Mouse (Mus musculus): ENCODE measurements around the gene Gpkow.
A peak's percentile ranks its signal among the peaks of the same experiment; 100 is the strongest.
"Not testable (repeated sequence)": the region's sequence is repeated elsewhere in the genome, so short reads cannot be mapped to it uniquely, and the experiment has no call there.

Gpkow gene

GRCm38 (mm10) chrX:7688321-7688720 is 8.6 kb upstream of the Gpkow start:
- DNase-seq (ENCODE audit: low spot score in 2 of 2): no peak

DNA sequence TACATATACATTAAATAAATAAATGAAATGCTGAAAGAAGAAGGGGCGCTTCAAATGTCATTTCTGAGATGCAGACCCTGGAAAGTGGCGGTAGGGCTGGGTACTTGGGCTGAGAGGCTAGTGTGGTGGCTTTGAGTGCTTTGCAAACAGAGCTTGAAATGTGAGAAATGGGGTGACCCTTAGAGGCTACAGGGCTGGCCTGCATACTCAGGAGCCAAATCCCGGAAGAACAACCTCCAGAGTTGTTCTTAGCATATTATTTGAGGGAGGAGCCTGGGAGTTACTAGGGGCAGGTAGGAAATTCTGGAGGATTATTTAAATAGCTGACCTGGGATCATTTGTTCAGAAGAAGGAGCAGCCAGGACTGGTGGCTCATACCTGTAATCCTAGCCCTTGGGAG is 6.4 kb upstream of the Gpkow start:
- DNase-seq (ENCODE audit: low spot score in 2 of 2): no peak

- peak in 1 of 2 experiments; percentile 18 for DNase-seq (ENCODE audit: low spot score in 2 of 2)
Observed at GRCm38 (mm10) chrX:7692862-7693261, 4.1 kb upstream of the Gpkow start.

GRCm38 (mm10) chrX:7696520-7696919 is 411 bp upstream of the Gpkow start:
- no peak for DNase-seq (ENCODE audit: low spot score in 2 of 2)

- DNase-seq (ENCODE audit: low spot score in 2 of 2): not testable (repeated sequence)
Observed at GRCm38 (mm10) chrX:7713764-7714134, 16.8 kb downstream of the Gpkow start.

GRCm38 (mm10) chrX:7714135-7714899 is 17.4 kb downstream of the Gpkow start, which contains the start of gene Wdr45:
Gene Wdr45, plus strand, starts transcription at chrX:7714333.
- DNase-seq (ENCODE audit: low spot score in 2 of 2): peak; percentile 90 to 91

- DNase-seq (ENCODE audit: low spot score in 2 of 2): not testable (repeated sequence)
Observed at GRCm38 (mm10) chrX:7716058-7716457, 19.1 kb downstream of the Gpkow start.

DNA sequence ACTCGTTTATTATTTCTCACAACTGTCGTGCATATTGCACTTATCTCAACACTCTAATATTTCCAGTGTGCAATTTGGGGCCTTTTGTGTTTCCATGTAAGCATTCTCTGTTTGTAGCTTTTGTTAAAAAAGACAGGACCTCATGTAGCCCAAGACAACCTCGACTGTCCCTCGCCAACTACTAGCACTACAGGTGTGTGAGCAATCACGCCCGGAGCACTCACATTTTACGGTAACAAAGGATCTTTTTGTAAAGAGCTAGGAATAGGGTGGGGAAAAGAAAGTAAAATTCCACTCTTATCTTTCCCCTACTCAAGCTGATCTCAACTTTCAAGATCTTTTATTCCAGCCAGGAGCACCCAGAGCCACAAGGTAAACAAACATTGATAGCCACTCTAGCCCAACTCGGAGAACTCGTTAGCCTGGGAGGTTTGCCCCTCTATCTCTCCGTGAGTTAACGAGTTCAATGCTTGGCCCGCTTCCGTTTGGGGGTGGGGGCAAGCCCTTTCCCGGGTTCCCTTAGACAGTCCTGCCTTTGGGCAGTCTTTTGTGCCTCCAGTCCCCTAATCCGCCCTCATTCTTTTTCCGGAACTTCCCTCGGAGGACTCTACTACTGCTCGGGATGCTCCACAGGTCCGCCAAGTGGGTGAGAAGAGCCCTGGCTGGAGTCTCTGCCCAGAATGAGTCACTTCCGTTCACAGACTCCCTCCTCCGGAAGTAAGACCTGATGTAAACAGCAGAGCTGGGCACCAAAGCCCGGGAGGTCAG is 24.8 kb downstream of the Gpkow start, which contains the start of gene Gm45208:
Gene Gm45208 (plus strand): TSS at position 732 of the 768 bp plus-strand sequence.
- DNase-seq (ENCODE audit: low spot score in 2 of 2): peak; percentile 71 to 81

DNA sequence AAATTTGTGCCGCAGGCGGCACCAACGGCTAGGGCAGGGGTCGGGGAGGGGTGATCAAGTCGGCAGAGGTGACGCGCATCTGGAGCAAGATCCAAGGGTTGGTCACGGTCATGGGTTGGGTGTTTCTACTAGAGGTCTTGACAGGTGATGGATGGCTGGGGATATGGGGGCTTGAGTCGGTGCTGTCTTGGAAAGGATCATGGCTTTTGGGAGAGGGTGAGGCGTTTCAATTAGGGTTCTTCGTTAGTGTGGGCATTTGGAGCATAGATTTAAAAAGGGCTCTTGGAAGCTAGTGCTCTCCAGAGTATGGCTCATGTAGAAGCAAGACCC is 25.3 kb downstream of the Gpkow start:
- no peak for DNase-seq (ENCODE audit: low spot score in 2 of 2)

GRCm38 (mm10) chrX:7722691-7723090 is 25.8 kb downstream of the Gpkow start:
- DNase-seq (ENCODE audit: low spot score in 2 of 2): no peak

- no peak for DNase-seq (ENCODE audit: low spot score in 2 of 2)
Observed at GRCm38 (mm10) chrX:7724135-7724534, 27.2 kb downstream of the Gpkow start.

DNA sequence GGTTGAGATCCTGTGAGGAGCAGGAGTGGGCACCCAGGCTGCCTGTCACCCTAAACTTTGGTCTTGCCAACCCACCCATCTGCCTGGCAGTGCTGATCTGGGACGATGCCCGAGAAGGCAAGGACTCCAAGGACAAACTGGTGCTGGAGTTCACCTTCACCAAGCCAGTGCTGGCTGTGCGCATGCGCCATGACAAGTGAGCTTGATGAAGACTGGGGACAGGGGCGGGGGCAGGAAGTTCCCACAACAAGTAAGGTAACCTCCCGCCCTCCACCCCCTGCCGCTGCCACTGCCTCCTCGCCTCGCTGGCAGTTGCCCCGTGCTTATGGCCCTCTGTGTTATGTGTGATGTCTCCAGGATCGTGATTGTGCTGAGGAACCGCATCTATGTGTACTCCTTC is 28.9 kb downstream of the Gpkow start:
- no peak for DNase-seq (ENCODE audit: low spot score in 2 of 2)

GRCm38 (mm10) chrX:7727176-7727575 is 30.2 kb downstream of the Gpkow start:
- DNase-seq (ENCODE audit: low spot score in 2 of 2): no peak

DNA sequence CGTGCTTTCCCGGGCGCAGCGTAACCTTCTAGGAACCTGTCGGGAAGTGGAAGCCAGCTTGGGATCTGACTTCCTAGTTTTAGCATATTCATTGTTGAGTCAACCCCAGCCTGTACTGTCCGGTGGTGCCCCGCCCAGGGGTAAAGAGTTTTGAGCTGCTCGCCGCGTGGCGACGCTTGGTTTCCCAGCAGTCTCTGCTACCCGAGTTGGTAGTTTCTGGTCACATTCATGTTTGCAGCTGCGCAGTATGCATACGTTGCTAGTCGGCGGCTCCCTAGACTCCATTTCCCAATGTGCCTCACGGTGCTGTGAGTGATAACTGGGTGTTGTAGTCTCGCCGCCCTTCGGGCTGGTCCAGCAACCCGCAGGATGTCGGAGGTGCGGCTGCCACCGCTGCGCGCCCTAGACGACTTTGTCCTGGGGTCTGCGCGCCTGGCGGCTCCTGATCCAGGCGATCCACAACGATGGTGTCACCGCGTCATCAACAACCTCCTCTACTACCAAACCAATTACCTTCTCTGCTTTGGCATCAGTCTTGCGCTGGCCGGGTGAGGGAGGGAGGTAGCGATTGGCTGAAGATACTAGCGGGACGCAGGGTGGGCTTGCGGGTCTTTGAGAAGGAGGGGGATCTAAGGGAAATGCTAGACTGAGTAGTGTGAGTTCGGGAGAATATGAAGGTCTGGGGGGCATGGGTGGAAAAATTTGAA is 31.4 kb downstream of the Gpkow start, which contains the start of gene Praf2:
Gene Praf2 (plus strand): TSS at position 225 of the 707 bp plus-strand sequence.
- DNase-seq (ENCODE audit: low spot score in 2 of 2): peak; percentile 72 to 77

DNA sequence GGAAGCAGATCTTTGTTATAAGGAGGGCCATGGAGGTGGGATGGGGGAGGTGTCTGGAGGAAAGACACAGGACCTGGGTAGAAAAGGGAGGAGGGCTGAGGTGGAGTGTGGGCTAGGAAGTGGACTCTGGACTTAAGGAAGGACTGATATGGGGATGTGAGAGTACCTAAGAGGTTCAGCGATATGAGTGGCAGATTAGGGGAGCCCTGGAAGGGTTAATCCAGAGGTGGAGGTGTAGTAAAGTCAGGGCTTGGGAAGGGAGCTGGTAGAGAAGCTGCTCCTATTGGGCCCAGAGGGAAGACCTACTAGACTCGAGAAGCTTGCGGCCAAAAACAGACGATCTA is 32.0 kb downstream of the Gpkow start:
- DNase-seq (ENCODE audit: low spot score in 2 of 2): no peak

GRCm38 (mm10) chrX:7733571-7734156 is 36.7 kb downstream of the Gpkow start:
- peak; percentile 84 to 93 for DNase-seq (ENCODE audit: low spot score in 2 of 2)

GRCm38 (mm10) chrX:7739336-7740081 is 42.6 kb downstream of the Gpkow start:
- no peak for DNase-seq (ENCODE audit: low spot score in 2 of 2)

GRCm38 (mm10) chrX:7740082-7740819 is 43.3 kb downstream of the Gpkow start:
- no peak for DNase-seq (ENCODE audit: low spot score in 2 of 2)

GRCm38 (mm10) chrX:7741103-7741502 is 44.2 kb downstream of the Gpkow start:
- DNase-seq (ENCODE audit: low spot score in 2 of 2): no peak

- no peak for DNase-seq (ENCODE audit: low spot score in 2 of 2)
Observed at GRCm38 (mm10) chrX:7743470-7743869, 46.5 kb downstream of the Gpkow start.

DNA sequence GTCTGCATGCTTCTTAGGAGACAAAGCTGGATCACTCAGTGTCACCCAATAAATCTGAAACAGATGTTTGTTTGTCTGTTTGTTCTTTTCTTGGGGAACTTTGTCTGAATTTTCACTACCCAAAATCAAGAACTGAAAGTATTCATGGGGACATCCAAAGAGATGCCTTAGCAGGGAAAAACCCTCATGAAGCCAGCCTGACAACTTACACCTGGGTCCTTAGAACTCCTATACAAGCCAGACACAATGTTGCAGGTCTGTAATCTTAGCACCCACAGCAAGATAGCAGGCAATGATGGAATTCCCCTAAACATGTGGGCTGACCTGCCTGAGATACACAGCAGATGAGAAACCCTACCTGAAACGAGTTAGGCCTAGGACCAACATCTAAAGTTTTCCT is 48.0 kb downstream of the Gpkow start:
- DNase-seq (ENCODE audit: low spot score in 2 of 2): no peak
